Mouse (Mus musculus) spleen, postnatal 36 days (tissue): ENCODE results near the gene Vmn1r123.
"Not testable (repeated sequence)": the region's sequence is repeated elsewhere in the genome, so short reads cannot be mapped to it uniquely, and the experiment has no call there.

Experiments used
- DNase-seq, 2 experiments: peaks; one replicate each; pipeline ENCODE4 v3.0.0; 2022; ENCODE audit warnings: low spot score in 2 of 2, mixed read lengths in 1 of 2

The Vmn1r123 gene

GRCm38 (mm10) chr7:21161885-21162284, at the start of gene Vmn1r123:
Gene Vmn1r123 (plus strand): TSS chr7:21162185.
- not testable (repeated sequence) for DNase-seq

- not testable (repeated sequence) for DNase-seq
Observed at GRCm38 (mm10) chr7:21134028-21134427, 28.0 kb upstream of the Vmn1r123 start, which contains the start of gene Vmn1r122. Gene Vmn1r122 (minus strand): TSS chr7:21134128.

- DNase-seq: not testable (repeated sequence)
Observed at GRCm38 (mm10) chr7:21190323-21190722, 28.3 kb downstream of the Vmn1r123 start, which contains the start of gene Gm5157. Gene Gm5157 (minus strand): TSS chr7:21190423.
